Mouse (Mus musculus) MEL (cell line): ENCODE data around the gene Sdhaf1.

ENCODE experiments used
- CTCF ChIP-seq, 3 experiments: IDR thresholded peaks in 2 of 3; conservative IDR thresholded peaks in 1 of 3; 2 replicates each; pipeline ENCODE4 v1.5.1; 2011 to 2012; ENCODE audit warnings: low read length in 3 of 3, low read depth in 2 of 3, mild to moderate bottlenecking in 2 of 3, improper control_type of control experiment in 1 of 3, inconsistent platforms in 1 of 3, mixed read lengths in 1 of 3, moderate library complexity in 1 of 3; ENCODE audit not compliant: control insufficient read depth in 1 of 3, insufficient read depth in 1 of 3, poor library complexity in 1 of 3, severe bottlenecking in 1 of 3
- EP300 ChIP-seq, 2 experiments: IDR thresholded peaks; 2 replicates each; pipeline ENCODE4 v1.6.1; 2011; ENCODE audit warnings: improper control_type of control experiment in 2 of 2, low read length in 2 of 2, low read depth in 1 of 2, mild to moderate bottlenecking in 1 of 2
- GABPA ChIP-seq: IDR thresholded peaks from 2 replicates; pipeline ENCODE4 v1.6.1; 2012; ENCODE audit warnings: low read depth, mild to moderate bottlenecking, inconsistent platforms, low read length, improper control_type of control experiment, moderate library complexity
- MAFK ChIP-seq: IDR thresholded peaks from 2 replicates; pipeline ENCODE4 v1.6.1; 2011; ENCODE audit warnings: low read depth, mild to moderate bottlenecking, low read length, improper control_type of control experiment, borderline replicate concordance
- NRF1 ChIP-seq: IDR thresholded peaks from 2 replicates; pipeline ENCODE4 v1.6.1; 2014; ENCODE audit warnings: low read depth, mild to moderate bottlenecking, inconsistent platforms, low read length, improper control_type of control experiment, moderate library complexity; ENCODE audit not compliant: poor library complexity, insufficient read depth, severe bottlenecking
- TAL1 ChIP-seq: IDR thresholded peaks from 2 replicates; pipeline ENCODE4 v1.6.1; 2012; ENCODE audit warnings: mild to moderate bottlenecking, inconsistent platforms, low read length, moderate library complexity, mixed read lengths
- USF1 ChIP-seq: IDR thresholded peaks from 2 replicates; pipeline ENCODE4 v1.6.1; 2014; ENCODE audit warnings: low read depth, mild to moderate bottlenecking, inconsistent platforms, low read length, improper control_type of control experiment, moderate library complexity

DNA sequence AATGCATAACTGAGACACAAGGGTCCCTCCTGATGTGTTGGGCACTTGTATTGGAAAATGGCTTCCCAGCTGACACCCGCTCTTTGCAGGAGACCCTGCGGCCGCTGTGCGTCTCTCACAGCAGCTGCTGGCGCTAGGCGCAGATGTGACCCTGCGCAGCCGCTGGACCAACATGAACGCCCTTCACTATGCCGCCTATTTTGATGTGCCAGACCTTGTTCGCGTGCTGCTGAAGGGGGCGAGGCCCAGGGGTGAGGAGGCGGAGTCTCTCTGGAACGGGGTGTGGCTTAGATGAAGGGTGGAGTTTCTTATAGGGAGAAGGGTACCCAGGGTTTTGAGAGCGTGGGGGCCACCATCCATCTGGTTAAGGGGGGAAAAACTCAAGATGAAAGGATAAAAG, 26.4 kb downstream of the Sdhaf1 start:
- TF ChIP-seq CTCF (IDR thresholded peaks at IDR 0.05 in 2 of 3, conservative IDR thresholded peaks at IDR 0.05 in 1 of 3; ENCODE audit: control insufficient read depth in 1 of 3, insufficient read depth in 1 of 3, low read depth in 2 of 3, low read length in 3 of 3, poor library complexity in 1 of 3, severe bottlenecking in 1 of 3) (no peak), NRF1 (no peak), GABPA (no peak), TAL1 (no peak), MAFK (no peak), USF1 (no peak), EP300 (IDR thresholded peaks at IDR 0.05; ENCODE audit: low read depth in 1 of 2, low read length in 2 of 2) (no peak)
